Mouse (Mus musculus): Measurements from ENCODE around the gene Lrrc27.

The Lrrc27 gene

GRCm38 (mm10) chr7:139271871-139272270 is 59.1 kb downstream of the Lrrc27 start:
- DNase-seq (ENCODE audit: low spot score in 2 of 2), result no peak

- peak in 1 of 2 experiments; percentile 58 for DNase-seq (ENCODE audit: low spot score in 2 of 2)
Observed at GRCm38 (mm10) chr7:139272639-139273396, 60.0 kb downstream of the Lrrc27 start.

GRCm38 (mm10) chr7:139273397-139273719 is 60.6 kb downstream of the Lrrc27 start:
- DNase-seq (ENCODE audit: low spot score in 2 of 2), result peak in 1 of 2 experiments; percentile 38

- no peak for DNase-seq (ENCODE audit: low spot score in 2 of 2)
Observed at GRCm38 (mm10) chr7:139275586-139275985, 62.8 kb downstream of the Lrrc27 start.

GRCm38 (mm10) chr7:139276150-139276549 is 63.4 kb downstream of the Lrrc27 start:
- DNase-seq (ENCODE audit: low spot score in 2 of 2), result no peak

- no peak for DNase-seq (ENCODE audit: low spot score in 2 of 2)
Observed at GRCm38 (mm10) chr7:139277536-139277935, 64.7 kb downstream of the Lrrc27 start.

GRCm38 (mm10) chr7:139279571-139279970 is 66.8 kb downstream of the Lrrc27 start:
- DNase-seq (ENCODE audit: low spot score in 2 of 2), result no peak

GRCm38 (mm10) chr7:139280044-139280443 is 67.3 kb downstream of the Lrrc27 start:
- no peak for DNase-seq (ENCODE audit: low spot score in 2 of 2)

- no peak for DNase-seq (ENCODE audit: low spot score in 2 of 2)
Observed at GRCm38 (mm10) chr7:139281195-139281594, 68.4 kb downstream of the Lrrc27 start.

GRCm38 (mm10) chr7:139282037-139282436 is 69.2 kb downstream of the Lrrc27 start:
- DNase-seq (ENCODE audit: low spot score in 2 of 2), result no peak

- DNase-seq (ENCODE audit: low spot score in 2 of 2), result no peak
Observed at GRCm38 (mm10) chr7:139285295-139285943, 72.6 kb downstream of the Lrrc27 start.

- no peak for DNase-seq (ENCODE audit: low spot score in 2 of 2)
Observed at GRCm38 (mm10) chr7:139288540-139288939, 75.8 kb downstream of the Lrrc27 start.

Data from urinary bladder, postnatal 4 days (tissue).